Mouse (Mus musculus): Measurements from ENCODE around the gene Epop. TPM values are rescaled to one million over a fixed set of nuclear protein-coding genes. Genes with fewer than 3 reads are reported as not detected.
A peak's percentile ranks its signal among the peaks of the same experiment; 100 is the strongest.

Epop gene
- polyA plus RNA-seq, 1 experiment = 0.47 TPM

GRCm38 (mm10) chr11:97603891-97604290 is 25.6 kb downstream of the Epop start:
- Histone ChIP-seq H3K27ac (ENCODE audit: control insufficient read depth, insufficient read depth, low read depth, low read length) (no peak overlapping the region), H3K36me3 (ENCODE audit: control insufficient read depth, insufficient read depth, low read length) (no peaks in the 10 kb centered on the region), H3K27me3 (ENCODE audit: control insufficient read depth, insufficient read depth, low read length) (no peaks in the 10 kb centered on the region), H3K4me1 (ENCODE audit: control insufficient read depth, insufficient read depth, low read length) (peaks cover 4% of the 10 kb centered on the region; the same call in 1 of the 2 replicates), H3K4me3 (ENCODE audit: control insufficient read depth, low read depth, low read length) (no peak overlapping the region)
- TF ChIP-seq POLR2A (IDR thresholded peaks at IDR 0.05; ENCODE audit: control insufficient read depth, low read depth, low read length) = no peak
- no peak for TF ChIP-seq CTCF (IDR thresholded peaks at IDR 0.05; ENCODE audit: control insufficient read depth, insufficient read depth, insufficient replicate concordance, low read depth, low read length)

GRCm38 (mm10) chr11:97602223-97602622 is 27.3 kb downstream of the Epop start:
- no peaks in the 10 kb centered on the region for H3K36me3 ChIP-seq (ENCODE audit: control insufficient read depth, insufficient read depth, low read length)
- no peak overlapping the region for H3K27ac ChIP-seq (ENCODE audit: control insufficient read depth, insufficient read depth, low read depth, low read length)

GRCm38 (mm10) chr11:97599104-97599503 is 30.4 kb downstream of the Epop start:
- peak overlapping the region; percentile 79 for H3K4me3 ChIP-seq (ENCODE audit: control insufficient read depth, low read depth, low read length)
- no peaks in the 10 kb centered on the region; the same call in 1 of the 2 replicates for H3K4me1 ChIP-seq (ENCODE audit: control insufficient read depth, insufficient read depth, low read length)
- H3K27me3 ChIP-seq (ENCODE audit: control insufficient read depth, insufficient read depth, low read length) = no peaks in the 10 kb centered on the region
- TF ChIP-seq POLR2A (IDR thresholded peaks at IDR 0.05; ENCODE audit: control insufficient read depth, low read depth, low read length) (no peak), CTCF (IDR thresholded peaks at IDR 0.05; ENCODE audit: control insufficient read depth, insufficient read depth, insufficient replicate concordance, low read depth, low read length) (no peak)
- H3K27ac ChIP-seq (ENCODE audit: control insufficient read depth, insufficient read depth, low read depth, low read length) = no peak overlapping the region
- H3K36me3 ChIP-seq (ENCODE audit: control insufficient read depth, insufficient read depth, low read length) = no peaks in the 10 kb centered on the region

More at GRCm38 (mm10) chr11:97602223-97602622, 27.3 kb downstream of the Epop start:
- no peak for TF ChIP-seq CTCF (IDR thresholded peaks at IDR 0.05; ENCODE audit: control insufficient read depth, insufficient read depth, insufficient replicate concordance, low read depth, low read length)
- no peak for TF ChIP-seq POLR2A (IDR thresholded peaks at IDR 0.05; ENCODE audit: control insufficient read depth, low read depth, low read length)
- no peak overlapping the region for H3K4me3 ChIP-seq (ENCODE audit: control insufficient read depth, low read depth, low read length)
- peaks cover 4% of the 10 kb centered on the region; the same call in 1 of the 2 replicates for H3K4me1 ChIP-seq (ENCODE audit: control insufficient read depth, insufficient read depth, low read length)
- H3K27me3 ChIP-seq (ENCODE audit: control insufficient read depth, insufficient read depth, low read length) = no peaks in the 10 kb centered on the region

- no peaks in the 10 kb centered on the region; the same call in 1 of the 2 replicates for H3K4me1 ChIP-seq (ENCODE audit: control insufficient read depth, insufficient read depth, low read length)
- TF ChIP-seq POLR2A (IDR thresholded peaks at IDR 0.05; ENCODE audit: control insufficient read depth, low read depth, low read length) (no peak), CTCF (IDR thresholded peaks at IDR 0.05; ENCODE audit: control insufficient read depth, insufficient read depth, insufficient replicate concordance, low read depth, low read length) (no peak)
Measured at GRCm38 (mm10) chr11:97597945-97598691, 31.4 kb downstream of the Epop start.

GRCm38 (mm10) chr11:97594136-97594535 is 35.4 kb downstream of the Epop start:
- H3K27me3 ChIP-seq (ENCODE audit: control insufficient read depth, insufficient read depth, low read length) = no peaks in the 10 kb centered on the region
- H3K4me3 ChIP-seq (ENCODE audit: control insufficient read depth, low read depth, low read length) = no peak overlapping the region
- TF ChIP-seq CTCF (IDR thresholded peaks at IDR 0.05; ENCODE audit: control insufficient read depth, insufficient read depth, insufficient replicate concordance, low read depth, low read length) = no peak
- no peak for TF ChIP-seq POLR2A (IDR thresholded peaks at IDR 0.05; ENCODE audit: control insufficient read depth, low read depth, low read length)
- no peak overlapping the region for H3K27ac ChIP-seq (ENCODE audit: control insufficient read depth, insufficient read depth, low read depth, low read length)
- H3K36me3 ChIP-seq (ENCODE audit: control insufficient read depth, insufficient read depth, low read length) = no peaks in the 10 kb centered on the region
- peaks cover 5% of the 10 kb centered on the region for H3K4me1 ChIP-seq (ENCODE audit: control insufficient read depth, insufficient read depth, low read length)

More at GRCm38 (mm10) chr11:97597945-97598691, 31.4 kb downstream of the Epop start:
- Histone ChIP-seq H3K27ac (ENCODE audit: control insufficient read depth, insufficient read depth, low read depth, low read length) (no peak overlapping the region), H3K4me3 (ENCODE audit: control insufficient read depth, low read depth, low read length) (peak overlapping the region; percentile 79), H3K36me3 (ENCODE audit: control insufficient read depth, insufficient read depth, low read length) (no peaks in the 10 kb centered on the region), H3K27me3 (ENCODE audit: control insufficient read depth, insufficient read depth, low read length) (no peaks in the 10 kb centered on the region)

GRCm38 (mm10) chr11:97591910-97592309 is 37.6 kb downstream of the Epop start:
- H3K36me3 ChIP-seq (ENCODE audit: control insufficient read depth, insufficient read depth, low read length) = no peaks in the 10 kb centered on the region
- H3K4me1 ChIP-seq (ENCODE audit: control insufficient read depth, insufficient read depth, low read length) = peaks cover 5% of the 10 kb centered on the region
- no peak for TF ChIP-seq CTCF (IDR thresholded peaks at IDR 0.05; ENCODE audit: control insufficient read depth, insufficient read depth, insufficient replicate concordance, low read depth, low read length)
- no peak for TF ChIP-seq POLR2A (IDR thresholded peaks at IDR 0.05; ENCODE audit: control insufficient read depth, low read depth, low read length)
- H3K27me3 ChIP-seq (ENCODE audit: control insufficient read depth, insufficient read depth, low read length) = no peaks in the 10 kb centered on the region
- no peak overlapping the region for H3K4me3 ChIP-seq (ENCODE audit: control insufficient read depth, low read depth, low read length)
- no peak overlapping the region for H3K27ac ChIP-seq (ENCODE audit: control insufficient read depth, insufficient read depth, low read depth, low read length)

- Histone ChIP-seq H3K27me3 (ENCODE audit: control insufficient read depth, insufficient read depth, low read length) (no peaks in the 10 kb centered on the region), H3K27ac (ENCODE audit: control insufficient read depth, insufficient read depth, low read depth, low read length) (no peak overlapping the region), H3K4me3 (ENCODE audit: control insufficient read depth, low read depth, low read length) (no peak overlapping the region; the same call in 1 of the 2 replicates), H3K36me3 (ENCODE audit: control insufficient read depth, insufficient read depth, low read length) (no peaks in the 10 kb centered on the region), H3K4me1 (ENCODE audit: control insufficient read depth, insufficient read depth, low read length) (peaks cover 5% of the 10 kb centered on the region)
- TF ChIP-seq POLR2A (IDR thresholded peaks at IDR 0.05; ENCODE audit: control insufficient read depth, low read depth, low read length) (no peak), CTCF (IDR thresholded peaks at IDR 0.05; ENCODE audit: control insufficient read depth, insufficient read depth, insufficient replicate concordance, low read depth, low read length) (no peak)
Measured at GRCm38 (mm10) chr11:97590227-97590960, 39.1 kb downstream of the Epop start.

Data from testis, adult 2 months (tissue).